Mouse (Mus musculus) mouse trophoblast stem cell (cell line): ENCODE measurements around the gene Zfp940.

Experiments used
- in situ Hi-C, 2 experiments: fragments of 300-500 bp; cut with MseI, MboI; formaldehyde crosslinking; loops; 2 replicates in 1 of 2; 3 replicates in 1 of 2; pipeline ENCODE4 v1.15.1; 2025

Zfp940 gene

GRCm38 (mm10) chr7:29807046-29807445 is 46.4 kb downstream of the Zfp940 start:
- in situ Hi-C loops, result no loop called here

- in situ Hi-C loops, result no loop called here
These were observed 60.6 kb downstream of the Zfp940 start for GRCm38 (mm10) chr7:29792906-29793305.

- in situ Hi-C loops, result no loop called here
These were observed 67.6 kb downstream of the Zfp940 start for GRCm38 (mm10) chr7:29785888-29786287.

GRCm38 (mm10) chr7:29785023-29785422 is 68.4 kb downstream of the Zfp940 start:
- in situ Hi-C loops, result no loop called here

GRCm38 (mm10) chr7:29783871-29784551 is 69.5 kb downstream of the Zfp940 start, which contains the start of gene Zfp30:
Zfp30 (plus strand) TSS chr7:29783998.
- in situ Hi-C loops, result no loop called here
